Mouse (Mus musculus): ENCODE results near the gene Pemt.
"Not testable (repeated sequence)": the region's sequence is repeated elsewhere in the genome, so short reads cannot be mapped to it uniquely, and the experiment has no call there.

The Pemt gene

GRCm38 (mm10) chr11:59952892-59953291, 93.4 kb downstream of the Pemt start:
- no peak for DNase-seq (ENCODE audit: low spot score in 2 of 2)

DNA sequence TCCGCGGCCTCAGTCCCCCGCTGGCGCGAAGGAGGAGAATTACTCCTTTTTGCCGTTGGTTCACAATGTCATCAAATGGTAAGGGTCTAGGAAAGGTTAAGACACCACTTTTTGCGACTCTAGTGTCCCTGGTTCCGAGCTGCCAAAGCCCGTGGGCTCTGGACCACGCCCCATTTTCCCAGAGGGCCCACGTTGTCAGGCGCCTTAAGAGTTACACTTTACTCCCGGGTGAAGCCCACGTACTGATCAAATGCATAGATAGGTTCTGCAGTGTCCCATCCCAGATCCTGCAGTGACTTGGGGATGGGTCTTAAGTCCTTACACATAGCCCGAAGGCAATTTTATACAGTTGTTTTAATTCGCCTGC, 97.9 kb downstream of the Pemt start:
- peak in 1 of 2 experiments; percentile 23 for DNase-seq (ENCODE audit: low spot score in 2 of 2)

- DNase-seq (ENCODE audit: low spot score in 2 of 2) = peak; percentile 97 to 98
Measured at GRCm38 (mm10) chr11:59947752-59948400, 98.4 kb downstream of the Pemt start, which contains the start of gene Med9. Gene Med9 (plus strand): TSS chr11:59948206.

GRCm38 (mm10) chr11:59944855-59945254, 101.4 kb downstream of the Pemt start:
- not testable (repeated sequence) for DNase-seq (ENCODE audit: low spot score in 2 of 2)

GRCm38 (mm10) chr11:59941391-59941790, 104.9 kb downstream of the Pemt start:
- no peak for DNase-seq (ENCODE audit: low spot score in 2 of 2)

DNA sequence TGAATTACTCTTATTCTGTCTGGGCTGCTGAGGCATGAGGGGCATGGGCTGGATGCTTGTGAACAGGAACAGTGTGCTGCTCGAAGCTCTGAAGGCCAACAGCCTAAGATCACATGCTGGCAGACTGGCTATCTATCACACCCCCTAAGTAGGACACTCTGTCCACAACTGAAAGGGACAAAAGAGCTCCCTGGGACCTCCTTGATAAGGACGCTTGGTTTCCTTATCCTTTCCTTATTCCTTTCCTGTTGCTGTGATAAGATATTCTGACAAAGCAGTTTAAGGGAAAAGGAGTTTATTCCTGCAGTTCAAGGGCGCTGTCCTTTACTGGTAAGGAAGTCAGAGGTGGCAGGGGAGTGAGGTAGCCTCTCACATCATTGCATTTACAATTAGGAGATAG, 105.6 kb downstream of the Pemt start:
- no peak for DNase-seq (ENCODE audit: low spot score in 2 of 2)

DNA sequence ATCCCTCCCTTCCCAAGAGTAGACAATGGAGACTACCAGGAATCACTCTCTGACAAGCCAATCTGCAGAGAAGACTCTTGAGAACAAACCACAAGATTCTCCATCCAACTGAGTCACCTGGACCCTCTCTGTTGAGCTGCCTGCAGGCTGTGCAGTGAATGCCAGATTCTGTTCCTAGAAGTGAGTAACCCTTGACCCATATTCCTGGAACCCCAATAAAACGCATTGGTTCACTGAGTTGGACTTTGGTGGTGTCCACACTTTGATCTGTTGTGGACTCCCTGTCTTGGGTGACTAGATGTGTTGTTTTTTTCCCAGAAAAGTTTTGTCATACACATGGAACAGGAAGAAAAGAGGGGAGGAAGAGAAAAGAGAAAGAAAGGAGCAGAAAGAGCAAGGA, 106.5 kb downstream of the Pemt start:
- DNase-seq (ENCODE audit: low spot score in 2 of 2) = no peak

DNA sequence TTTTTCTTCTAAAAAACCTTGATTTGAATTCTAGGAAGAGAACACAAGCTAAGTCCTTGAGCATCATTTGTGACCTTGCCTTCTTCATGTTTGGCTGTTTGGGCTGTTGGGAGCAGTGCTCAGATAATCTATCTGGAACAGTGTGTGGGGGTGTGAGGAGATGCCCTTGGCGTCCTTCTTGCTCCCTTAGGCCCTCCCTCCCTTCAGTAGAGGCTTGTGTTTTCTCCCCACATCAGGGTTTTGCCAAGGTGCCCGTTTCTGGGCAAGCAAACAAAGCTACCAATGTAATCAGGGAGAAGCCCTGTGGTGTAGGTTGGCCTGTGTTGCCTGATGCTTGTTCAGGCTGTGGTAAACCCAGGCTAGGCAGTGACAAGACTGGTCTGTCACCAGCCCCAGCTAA, 108.7 kb downstream of the Pemt start:
- no peak for DNase-seq (ENCODE audit: low spot score in 2 of 2)

GRCm38 (mm10) chr11:59937023-59937422, 109.3 kb downstream of the Pemt start:
- no peak for DNase-seq (ENCODE audit: low spot score in 2 of 2)

DNA sequence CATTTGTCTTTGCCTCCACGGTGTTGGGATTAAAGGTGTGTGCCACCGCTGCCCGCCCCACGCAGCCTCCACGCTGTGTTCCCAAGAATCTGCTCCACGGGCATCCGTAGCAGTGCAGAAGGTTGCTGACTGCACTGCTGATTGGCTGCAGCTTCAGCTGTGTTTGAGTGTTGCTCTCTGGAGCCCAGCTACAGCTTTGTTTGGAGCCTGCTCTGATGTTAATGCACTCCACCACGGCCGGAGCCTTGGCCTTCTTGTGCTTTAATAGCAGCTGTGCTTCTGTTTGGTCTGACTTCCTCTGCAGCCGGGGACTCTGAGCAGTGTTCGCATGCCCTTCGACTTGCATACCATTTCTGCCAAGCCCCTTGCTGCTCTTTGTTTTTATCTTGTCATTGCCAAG, 112.3 kb downstream of the Pemt start:
- no peak for DNase-seq (ENCODE audit: low spot score in 2 of 2)

- no peak for DNase-seq (ENCODE audit: low spot score in 2 of 2)
Measured at GRCm38 (mm10) chr11:59932560-59933337, 113.5 kb downstream of the Pemt start.

GRCm38 (mm10) chr11:59930031-59930430, 116.3 kb downstream of the Pemt start:
- DNase-seq (ENCODE audit: low spot score in 2 of 2) = no peak

GRCm38 (mm10) chr11:59921265-59921664, 125.0 kb downstream of the Pemt start:
- DNase-seq (ENCODE audit: low spot score in 2 of 2) = no peak
